Mouse (Mus musculus) embryonic facial prominence, embryonic 11.5 days (tissue): Measurements from ENCODE around the gene Eif4g1. TPM values are rescaled to one million over a fixed set of nuclear protein-coding genes. Genes with fewer than 3 reads are reported as not detected.

Experiments
- ATAC-seq: fragments of 200-750 bp; cut with Nextera tagmentation; replicated peaks from 2 replicates; pipeline ENCODE4 v1.8.0; 2017; ENCODE audit warnings: low read depth; ENCODE audit not compliant: insufficient number of reproducible peaks, low FRiP score, low TSS enrichment
- DNase-seq: peaks from one replicate; pipeline ENCODE4 v3.0.0-alpha.2; 2015; ENCODE audit warnings: low spot score
- H3K27ac ChIP-seq: fragments of 300-500 bp; sonication (generic); replicated peaks from 2 replicates; pipeline ENCODE4 v1.5.1; 2014; ENCODE audit warnings: mild to moderate bottlenecking, low read depth, low read length, control low read depth
- H3K27me3 ChIP-seq: fragments of 300-500 bp; sonication (generic); 2 replicates; pipeline ENCODE4 v1.6.1; 2014; ENCODE audit warnings: mild to moderate bottlenecking, low read length, moderate library complexity, mixed read lengths; ENCODE audit not compliant: control insufficient read depth, insufficient read depth
- H3K36me3 ChIP-seq: fragments of 300-500 bp; sonication (generic); replicated peaks from 2 replicates; pipeline ENCODE4 v1.6.1; 2014; ENCODE audit warnings: low read depth, mild to moderate bottlenecking, low read length, moderate library complexity, mixed read lengths; ENCODE audit not compliant: control insufficient read depth, insufficient read depth
- H3K4me1 ChIP-seq: fragments of 300-500 bp; sonication (generic); 2 replicates; pipeline ENCODE4 v1.6.1; 2014; ENCODE audit warnings: low read length, mixed read lengths; ENCODE audit not compliant: control insufficient read depth, insufficient read depth
- H3K4me2 ChIP-seq: fragments of 300-500 bp; sonication (generic); 2 replicates; pipeline ENCODE4 v1.6.1; 2014; ENCODE audit warnings: low read depth, mild to moderate bottlenecking, control low read depth, low read length, moderate library complexity
- H3K4me3 ChIP-seq: fragments of 300-500 bp; sonication (generic); 2 replicates; pipeline ENCODE4 v1.5.1; 2014; ENCODE audit warnings: low read depth, low read length, control low read depth
- H3K9ac ChIP-seq: fragments of 300-500 bp; sonication (generic); replicated peaks from 2 replicates; pipeline ENCODE4 v1.6.1; 2014; ENCODE audit warnings: mild to moderate bottlenecking, control low read depth, low read length
- H3K9me3 ChIP-seq: fragments of 300-500 bp; sonication (generic); replicated peaks from 2 replicates; pipeline ENCODE4 v1.6.1; 2016; ENCODE audit warnings: mild to moderate bottlenecking, low read length, inconsistent platforms, mixed read lengths; ENCODE audit not compliant: control insufficient read depth
- WGBS: fragments of 180-500 bp; shearing (Covaris S2); extraction: QIAGEN DNeasy Blood & Tissue Kit; methylation state at CpG from one replicate; pipeline ENCODE4 v1.1.7; 2014; 5-methylcytosine and 5-hydroxymethylcytosine counted together
- polyA plus RNA-seq: library from polyadenylated mRNA; unstranded; fragments of >200 nt; fragmentation: Nextera tagmentation; extraction: Ambion mirVana; gene quantifications from 2 replicates; pipeline ENCODE4 v1.2.1, GENCODE M21; 2014

Eif4g1 gene
- polyA plus RNA-seq, 1 experiment from 2014 or later = 156 TPM

DNA sequence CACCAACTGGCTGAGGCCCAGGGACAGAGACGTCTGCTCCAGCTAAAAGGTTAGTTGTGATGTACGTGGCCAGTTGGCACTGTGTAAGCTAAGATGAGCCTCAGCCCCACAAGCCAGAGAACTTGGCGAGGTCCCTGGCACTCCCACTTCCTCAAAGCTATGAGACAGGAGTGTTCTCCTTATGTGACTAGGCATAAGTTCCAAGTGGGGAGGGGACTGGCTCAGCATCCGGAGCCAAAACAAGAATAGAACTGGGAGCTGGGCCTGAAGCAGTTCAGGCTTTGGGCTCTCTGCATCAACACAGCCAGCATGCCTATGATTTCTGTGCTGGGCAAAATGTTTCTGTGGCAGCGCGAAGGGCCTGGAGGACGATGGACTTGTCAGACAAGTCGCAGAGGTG is 26.7 kb downstream of the Eif4g1 start:
- WGBS = 81% methylated on average over 8 of the region's 8 CpGs
- ATAC-seq (no peak), DNase-seq (no peak)
- Histone ChIP-seq H3K9me3 (no peaks in the 10 kb centered on the region), H3K4me2 (no peak overlapping the region), H3K36me3 (peaks cover 6% of the 10 kb centered on the region), H3K9ac (no peak overlapping the region), H3K4me1 (peaks cover 5% of the 10 kb centered on the region), H3K4me3 (no peak overlapping the region), H3K27me3 (no peaks in the 10 kb centered on the region), H3K27ac (no peak overlapping the region)

GRCm38 (mm10) chr16:20695622-20696323 is 27.7 kb downstream of the Eif4g1 start:
- DNase-seq = peak; percentile 83
- H3K4me1 ChIP-seq = peaks cover 5% of the 10 kb centered on the region
- WGBS = 3% methylated on average over 44 of the region's 46 CpGs

DNA sequence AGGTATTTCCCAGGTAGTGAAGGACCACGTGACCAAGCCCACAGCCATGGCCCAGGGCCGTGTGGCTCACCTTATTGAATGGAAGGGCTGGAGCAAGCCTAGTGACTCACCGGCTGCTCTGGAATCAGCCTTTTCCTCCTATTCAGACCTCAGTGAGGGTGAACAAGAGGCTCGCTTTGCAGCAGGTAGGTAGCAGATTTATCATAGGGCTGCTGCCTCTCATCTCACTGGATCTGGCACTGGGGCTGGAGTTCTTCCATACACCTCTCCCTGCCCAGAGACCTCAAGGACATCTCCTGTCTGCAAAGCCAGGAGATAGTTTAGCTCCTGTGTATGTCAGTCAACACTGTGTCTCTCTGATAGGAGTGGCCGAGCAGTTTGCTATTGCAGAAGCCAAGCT is 31.2 kb downstream of the Eif4g1 start:
- H3K4me1 ChIP-seq = peaks cover 13% of the 10 kb centered on the region
- no peaks in the 10 kb centered on the region for H3K36me3 ChIP-seq
- DNase-seq = no peak
- WGBS = 78% methylated on average over 5 of the region's 5 CpGs
- H3K9ac ChIP-seq = no peak overlapping the region
- H3K9me3 ChIP-seq = no peaks in the 10 kb centered on the region
- H3K27me3 ChIP-seq = no peaks in the 10 kb centered on the region
- no peak overlapping the region for H3K27ac ChIP-seq
- no peak overlapping the region for H3K4me3 ChIP-seq
- no peak overlapping the region for H3K4me2 ChIP-seq
- ATAC-seq = no peak

More at GRCm38 (mm10) chr16:20695622-20696323, 27.7 kb downstream of the Eif4g1 start:
- no peaks in the 10 kb centered on the region for H3K27me3 ChIP-seq
- peaks cover 3% of the 10 kb centered on the region for H3K36me3 ChIP-seq
- peak overlapping the region; percentile 45 for H3K9ac ChIP-seq
- peak overlapping the region; percentile 84 for H3K4me2 ChIP-seq
- no peak overlapping the region for H3K27ac ChIP-seq
- H3K9me3 ChIP-seq = no peaks in the 10 kb centered on the region
- peak; percentile 74 for ATAC-seq
- peak overlapping the region; percentile 38 for H3K4me3 ChIP-seq

DNA sequence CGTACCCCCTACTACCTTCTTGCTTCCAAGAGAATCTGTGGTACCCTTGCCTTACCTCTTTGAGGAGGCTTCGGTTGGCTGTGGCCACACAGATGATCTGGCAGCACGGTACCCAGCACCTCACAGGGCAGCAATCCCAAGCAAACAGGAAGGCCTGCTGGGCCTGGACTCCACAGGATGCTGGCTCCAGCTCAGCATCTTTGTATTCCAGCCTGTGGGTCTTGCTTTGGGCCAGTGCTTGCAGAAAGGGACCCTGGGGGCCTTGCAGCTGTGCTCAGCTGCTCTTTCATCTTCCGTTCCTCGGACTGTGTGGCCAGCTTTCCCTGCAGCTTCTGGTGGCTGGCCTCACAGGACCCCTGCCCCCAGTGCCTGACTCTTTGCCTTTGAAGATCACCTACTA is 31.9 kb downstream of the Eif4g1 start:
- no peak overlapping the region for H3K4me2 ChIP-seq
- peaks cover 13% of the 10 kb centered on the region for H3K4me1 ChIP-seq
- no peaks in the 10 kb centered on the region for H3K36me3 ChIP-seq
- DNase-seq = no peak
- H3K9ac ChIP-seq = 0 out of 2 replicates have a peak overlapping the region, but pooled peaks have one; percentile 2
- no peak overlapping the region for H3K27ac ChIP-seq
- 28% methylated on average over 5 of the region's 5 CpGs for WGBS
- no peaks in the 10 kb centered on the region for H3K27me3 ChIP-seq
- ATAC-seq = no peak
- no peak overlapping the region for H3K4me3 ChIP-seq
- no peaks in the 10 kb centered on the region for H3K9me3 ChIP-seq

DNA sequence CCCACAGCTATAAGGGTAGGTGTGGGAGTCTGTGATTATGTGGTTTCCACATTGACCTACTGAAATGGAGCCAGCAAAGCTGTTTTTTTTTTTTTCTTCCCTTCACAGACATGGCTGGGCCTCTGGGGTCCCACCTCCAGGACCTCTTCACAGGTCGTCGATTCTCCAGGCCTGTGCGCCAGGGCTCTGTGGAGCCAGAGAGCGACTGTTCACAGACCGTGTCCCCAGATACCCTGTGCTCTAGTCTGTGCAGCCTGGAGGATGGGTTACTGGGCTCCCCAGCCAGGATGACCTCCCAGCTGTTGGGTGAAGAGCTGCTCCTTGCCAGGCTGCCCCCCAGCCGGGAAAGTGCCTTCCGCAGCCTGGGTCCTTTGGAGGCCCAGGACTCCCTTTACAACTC is 33.2 kb downstream of the Eif4g1 start:
- WGBS = 45% methylated on average over 7 of the region's 7 CpGs
- Histone ChIP-seq H3K4me3 (no peak overlapping the region), H3K27me3 (no peaks in the 10 kb centered on the region), H3K4me1 (peaks cover 8% of the 10 kb centered on the region), H3K9ac (peak overlapping the region; percentile 50), H3K9me3 (no peaks in the 10 kb centered on the region), H3K36me3 (no peaks in the 10 kb centered on the region; the same call in none of the 2 replicates), H3K4me2 (no peak overlapping the region), H3K27ac (peak overlapping the region; percentile 25; the same call in 1 of the 2 replicates)
- ATAC-seq = 0 out of 2 replicates have a peak, but pooled peaks have one; percentile 8
- DNase-seq = no peak

GRCm38 (mm10) chr16:20701729-20702521 is 33.8 kb downstream of the Eif4g1 start:
- H3K4me3 ChIP-seq = no peak overlapping the region

GRCm38 (mm10) chr16:20702522-20702893 is 34.4 kb downstream of the Eif4g1 start:
- H3K4me3 ChIP-seq = no peak overlapping the region
- no peak overlapping the region for H3K4me2 ChIP-seq
- H3K36me3 ChIP-seq = no peaks in the 10 kb centered on the region; the same call in none of the 2 replicates
- DNase-seq (peak; percentile 83), ATAC-seq (peak; percentile 71)
- no peak overlapping the region; the same call in 1 of the 2 replicates for H3K27ac ChIP-seq
- H3K27me3 ChIP-seq = no peaks in the 10 kb centered on the region
- H3K9me3 ChIP-seq = no peaks in the 10 kb centered on the region
- WGBS = 6% methylated on average over 8 of the region's 8 CpGs
- H3K9ac ChIP-seq = peak overlapping the region; percentile 33
- H3K4me1 ChIP-seq = peaks cover 8% of the 10 kb centered on the region

More at GRCm38 (mm10) chr16:20701729-20702521, 33.8 kb downstream of the Eif4g1 start:
- no peaks in the 10 kb centered on the region for H3K27me3 ChIP-seq
- 14% methylated on average over 12 of the region's 12 CpGs for WGBS
- peak overlapping the region; percentile 25 for H3K27ac ChIP-seq
- no peaks in the 10 kb centered on the region; the same call in none of the 2 replicates for H3K36me3 ChIP-seq
- DNase-seq = peak; percentile 49
- H3K9me3 ChIP-seq = no peaks in the 10 kb centered on the region
- ATAC-seq = peak; percentile 36; the same call in 1 of the 2 replicates
- peak overlapping the region; percentile 50 for H3K9ac ChIP-seq
- peaks cover 8% of the 10 kb centered on the region for H3K4me1 ChIP-seq
- 0 out of 2 replicates have a peak overlapping the region, but pooled peaks have one; percentile 2 for H3K4me2 ChIP-seq
